Mouse (Mus musculus) kidney, adult 18-20 months (tissue): ENCODE data around the gene Ddx39.
A peak's percentile ranks its signal among the peaks of the same experiment; 100 is the strongest.

Experiments used
- DNase-seq: peaks from one replicate; pipeline ENCODE4 v3.0.0; 2021

Gene Ddx39

DNA sequence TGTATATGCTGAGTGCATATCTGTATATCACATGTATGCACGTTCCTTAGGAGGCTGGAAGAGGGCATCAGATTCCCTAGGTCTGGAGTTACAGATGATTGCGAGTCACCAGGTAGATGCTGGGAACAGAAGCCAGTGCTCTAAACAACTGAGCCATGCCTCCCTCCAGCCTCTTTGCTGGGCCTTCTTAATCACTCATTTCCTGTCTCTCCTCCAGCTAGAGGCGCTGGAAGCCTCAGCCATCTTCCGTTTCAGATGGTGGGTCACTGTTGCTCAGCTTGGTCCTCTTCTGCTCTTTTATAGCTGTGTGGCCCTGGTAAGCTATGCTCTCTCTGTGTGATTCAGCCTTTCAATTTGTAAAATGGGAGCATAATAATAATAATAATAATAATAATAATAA lies 56.8 kb downstream of the Ddx39 start:
- no peak for DNase-seq

GRCm38 (mm10) chr8:83772701-83773451 lies 57.9 kb downstream of the Ddx39 start:
- peak; percentile 61 for DNase-seq

GRCm38 (mm10) chr8:83773452-83773846 lies 58.5 kb downstream of the Ddx39 start:
- no peak for DNase-seq

DNA sequence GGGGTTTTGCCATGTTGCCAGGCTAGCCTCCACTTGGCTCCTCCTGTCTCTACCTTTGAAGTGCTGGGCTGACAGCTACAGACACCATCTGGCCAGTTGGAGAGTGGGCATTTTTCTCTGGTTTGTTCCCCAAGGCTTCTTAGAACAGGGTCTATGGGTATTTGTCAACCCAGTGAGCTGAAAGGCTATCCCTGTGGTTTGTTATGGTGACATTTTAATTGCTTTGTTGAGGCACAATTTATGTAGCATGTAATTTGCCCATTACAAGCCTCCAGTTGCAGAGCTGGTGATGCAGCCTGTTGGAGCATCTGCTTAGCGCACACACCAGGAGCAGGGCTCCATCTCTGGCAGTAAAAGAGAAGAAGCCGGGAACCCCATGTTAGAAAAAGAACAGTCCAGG lies 59.2 kb downstream of the Ddx39 start:
- no peak for DNase-seq
